Mouse (Mus musculus) kidney, postnatal 25 days (tissue): ENCODE measurements around the gene 4932438A13Rik.

Experiments
- DNase-seq, 2 experiments: peaks; one replicate each; pipeline ENCODE4 v3.0.0; 2021; ENCODE audit warnings: mixed read lengths in 2 of 2

Gene 4932438A13Rik

GRCm38 (mm10) chr3:36862721-36863275, at the start of gene 4932438A13Rik:
Gene 4932438A13Rik, plus strand, starts transcription at chr3:36863104.
- DNase-seq, result peak; percentile 96 to 99

GRCm38 (mm10) chr3:36816633-36817032, 46.3 kb upstream of the 4932438A13Rik start:
- no peak for DNase-seq

- DNase-seq, result peak; percentile 29 to 72
These were observed 43.5 kb upstream of the 4932438A13Rik start for GRCm38 (mm10) chr3:36819402-36819801.

- DNase-seq, result no peak
These were observed 41.9 kb upstream of the 4932438A13Rik start for GRCm38 (mm10) chr3:36821037-36821436.

GRCm38 (mm10) chr3:36825098-36825497, 37.8 kb upstream of the 4932438A13Rik start:
- no peak for DNase-seq

- no peak for DNase-seq
These were observed 37.4 kb upstream of the 4932438A13Rik start for GRCm38 (mm10) chr3:36825554-36825953.

GRCm38 (mm10) chr3:36827274-36828025, 35.5 kb upstream of the 4932438A13Rik start:
- DNase-seq, result no peak

- DNase-seq, result no peak
These were observed 32.7 kb upstream of the 4932438A13Rik start for GRCm38 (mm10) chr3:36830218-36830617.

- no peak for DNase-seq
These were observed 28.5 kb upstream of the 4932438A13Rik start for GRCm38 (mm10) chr3:36834426-36834825.

GRCm38 (mm10) chr3:36834832-36835231, 28.1 kb upstream of the 4932438A13Rik start:
- no peak for DNase-seq

GRCm38 (mm10) chr3:36835525-36836203, 27.2 kb upstream of the 4932438A13Rik start:
- DNase-seq, result peak; percentile 42 to 56

GRCm38 (mm10) chr3:36836833-36837232, 26.1 kb upstream of the 4932438A13Rik start:
- DNase-seq, result no peak

- peak; percentile 64 to 72 for DNase-seq
These were observed 22.0 kb upstream of the 4932438A13Rik start for GRCm38 (mm10) chr3:36840650-36841555.

- DNase-seq, result no peak
These were observed 9.0 kb upstream of the 4932438A13Rik start for GRCm38 (mm10) chr3:36853733-36854440.

GRCm38 (mm10) chr3:36861411-36862410, 1.2 kb upstream of the 4932438A13Rik start:
- DNase-seq, result no peak

- peak in 1 of 2 experiments; percentile 5 for DNase-seq
These were observed 523 bp downstream of the 4932438A13Rik start for GRCm38 (mm10) chr3:36863427-36863826.

- DNase-seq, result no peak
These were observed 977 bp downstream of the 4932438A13Rik start for GRCm38 (mm10) chr3:36863881-36864280.

GRCm38 (mm10) chr3:36864466-36864865, 1.6 kb downstream of the 4932438A13Rik start:
- DNase-seq, result peak in 1 of 2 experiments; percentile 13

- DNase-seq, result no peak
These were observed 42.5 kb downstream of the 4932438A13Rik start for GRCm38 (mm10) chr3:36905372-36905771.

- no peak for DNase-seq
These were observed 54.9 kb downstream of the 4932438A13Rik start for GRCm38 (mm10) chr3:36917832-36918231.

GRCm38 (mm10) chr3:36918322-36918721, 55.4 kb downstream of the 4932438A13Rik start:
- DNase-seq, result no peak
